Mouse (Mus musculus): ENCODE results near the gene Kcnh7. TPM values are rescaled to one million over a fixed set of nuclear protein-coding genes. Genes with fewer than 3 reads are reported as not detected.

Kcnh7 gene
- polyA plus RNA-seq (2017; shearing (Covaris generic)), result under 1 TPM; 0.04 to 0.11 TPM

DNA sequence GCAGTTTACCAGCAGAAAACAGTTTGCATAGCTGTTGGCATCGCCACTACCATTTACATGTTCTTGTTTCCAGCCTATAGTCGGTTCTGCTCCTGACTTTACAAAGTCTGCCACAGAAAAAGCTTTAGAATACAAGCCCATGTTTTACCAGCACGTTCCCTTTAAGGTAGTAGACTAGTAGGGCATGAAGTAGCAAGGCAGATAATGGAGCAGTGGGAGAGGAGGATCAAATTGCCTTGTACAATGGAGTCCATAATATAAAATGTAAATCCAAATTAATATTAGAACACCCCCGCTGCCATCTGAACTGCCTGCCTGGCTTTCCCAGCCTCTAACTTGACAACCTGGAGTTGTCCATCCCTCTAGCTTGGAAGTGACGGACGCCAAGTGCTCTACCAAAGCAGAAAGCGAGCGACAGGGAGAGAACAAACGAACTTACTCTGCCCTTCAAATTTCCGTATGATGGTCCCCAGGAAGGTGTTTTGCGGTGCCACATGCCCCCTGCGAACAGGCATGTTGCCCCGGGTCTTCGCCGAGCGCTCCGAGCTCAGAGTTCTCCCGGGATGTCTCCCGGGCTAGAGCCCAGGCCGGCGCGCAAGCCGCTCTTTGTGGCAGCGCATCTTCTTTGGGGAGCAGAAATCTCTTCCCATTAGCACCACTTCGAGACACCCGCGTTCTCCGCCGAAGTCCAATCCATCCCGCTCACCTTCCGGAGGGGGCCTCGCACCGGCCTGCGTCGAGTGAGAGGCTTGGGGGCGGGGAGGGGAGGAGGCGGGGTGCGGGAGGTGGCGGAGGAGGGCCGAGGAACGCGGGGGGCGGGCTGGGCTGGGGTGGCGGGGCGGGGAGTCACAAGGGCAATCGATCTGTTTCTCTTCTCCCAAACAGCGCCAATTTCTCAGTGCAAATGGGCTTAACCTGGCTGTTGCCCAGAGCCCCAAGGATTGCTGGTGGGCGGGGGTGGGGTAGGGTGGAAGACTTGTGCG lies at the start of gene Kcnh7:
Gene Kcnh7, minus strand, starts transcription at position 725 of the 983 bp plus-strand sequence.
- no peak for ATAC-seq

DNA sequence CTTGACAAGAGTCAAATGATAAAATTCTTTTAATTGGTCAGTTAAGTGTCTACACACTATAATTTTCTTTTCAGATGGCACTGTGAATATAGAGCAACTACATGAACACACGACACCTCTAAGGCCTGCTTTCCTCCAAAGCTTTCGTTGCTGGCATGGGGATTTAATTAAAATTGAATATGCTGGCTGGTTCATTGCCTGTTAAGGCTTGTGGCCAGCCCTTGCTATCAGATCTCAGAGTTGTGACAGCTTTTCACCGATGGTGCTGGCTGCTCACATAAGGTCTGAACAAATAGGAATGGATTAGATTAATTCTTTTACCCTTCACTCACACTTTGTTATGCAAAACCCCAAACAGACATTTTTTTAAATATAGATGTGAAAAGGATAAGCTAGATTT lies 23.3 kb upstream of the Kcnh7 start:
- no peak for ATAC-seq

DNA sequence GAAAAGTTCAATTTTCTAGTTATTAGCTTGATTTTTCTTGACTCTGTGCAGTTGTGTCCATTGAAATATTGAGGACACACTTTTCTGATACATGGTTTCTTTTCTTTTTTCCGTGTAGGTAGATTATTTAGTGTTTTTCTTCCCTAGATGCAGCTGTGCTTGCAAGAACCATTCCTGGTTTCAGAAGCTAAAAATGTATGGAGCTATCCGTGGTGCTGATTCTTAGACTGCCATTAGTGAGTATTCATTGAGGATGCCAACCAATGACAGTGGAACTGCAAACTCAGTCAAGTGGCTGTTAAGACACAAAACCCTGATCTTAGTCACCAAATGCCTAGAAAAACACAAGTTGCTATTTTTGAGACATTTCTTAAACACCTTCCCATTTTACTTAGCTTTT lies 1.9 kb upstream of the Kcnh7 start:
- ATAC-seq, result no peak

DNA sequence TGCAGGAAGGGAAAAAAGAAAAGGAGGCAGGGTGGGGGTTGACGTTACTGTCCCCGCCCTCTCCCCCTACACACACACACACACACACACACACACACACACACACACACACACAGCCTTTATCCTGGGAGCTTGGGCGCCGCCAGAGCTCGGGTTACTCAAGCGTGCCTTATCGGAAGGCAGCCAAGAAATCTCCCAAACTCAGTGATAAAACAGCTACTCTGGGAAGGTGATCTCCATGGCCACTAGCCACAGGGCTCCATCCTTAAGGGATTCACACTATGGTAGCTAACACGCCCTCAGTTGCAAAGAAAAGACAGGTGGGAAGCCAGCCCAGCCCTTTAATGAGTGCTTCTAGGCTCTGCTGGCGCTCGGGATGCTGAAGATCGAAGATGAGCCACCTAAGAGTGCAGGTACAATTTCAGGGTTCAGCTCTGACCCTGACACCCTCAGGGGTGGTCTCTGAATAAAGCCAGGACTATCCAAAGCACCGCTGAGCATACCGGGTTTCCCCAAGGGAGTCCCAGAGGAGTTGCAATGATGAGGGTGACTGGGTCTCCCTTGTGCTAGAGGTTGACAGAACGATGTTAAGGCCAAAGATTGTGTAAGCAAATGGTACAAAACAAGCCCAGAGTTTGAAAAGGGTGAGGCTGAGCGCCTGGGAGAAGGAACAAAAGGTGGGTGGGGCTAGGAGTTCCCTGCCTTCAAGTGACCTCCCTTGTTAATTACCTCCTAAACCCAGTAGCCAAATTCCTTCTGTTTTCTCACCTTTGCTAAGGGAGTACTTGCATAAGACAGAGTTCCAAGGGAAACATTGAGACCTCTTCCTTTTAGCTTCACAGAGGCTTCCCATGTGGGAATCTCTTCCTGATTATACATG lies 704 bp upstream of the Kcnh7 start:
- ATAC-seq, result no peak

DNA sequence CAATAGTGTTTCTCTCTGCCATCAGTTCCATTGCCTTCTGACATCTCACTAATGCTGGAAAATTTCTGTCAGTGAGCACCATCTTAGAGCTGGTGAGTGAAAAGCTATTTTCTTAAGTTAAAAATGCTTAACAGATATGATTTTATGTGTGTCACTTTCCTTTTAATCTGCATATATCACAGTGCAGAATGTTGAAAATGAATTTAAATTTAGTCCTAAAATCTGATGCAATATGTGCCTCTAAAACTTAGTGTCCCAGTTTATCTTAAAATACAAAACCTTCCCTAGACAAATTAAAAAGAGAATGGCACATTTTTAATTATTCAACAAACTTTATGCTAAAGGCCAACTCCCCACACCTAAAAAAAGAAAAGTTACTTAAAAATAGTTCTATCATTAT lies 30.4 kb downstream of the Kcnh7 start:
- ATAC-seq, result no peak

DNA sequence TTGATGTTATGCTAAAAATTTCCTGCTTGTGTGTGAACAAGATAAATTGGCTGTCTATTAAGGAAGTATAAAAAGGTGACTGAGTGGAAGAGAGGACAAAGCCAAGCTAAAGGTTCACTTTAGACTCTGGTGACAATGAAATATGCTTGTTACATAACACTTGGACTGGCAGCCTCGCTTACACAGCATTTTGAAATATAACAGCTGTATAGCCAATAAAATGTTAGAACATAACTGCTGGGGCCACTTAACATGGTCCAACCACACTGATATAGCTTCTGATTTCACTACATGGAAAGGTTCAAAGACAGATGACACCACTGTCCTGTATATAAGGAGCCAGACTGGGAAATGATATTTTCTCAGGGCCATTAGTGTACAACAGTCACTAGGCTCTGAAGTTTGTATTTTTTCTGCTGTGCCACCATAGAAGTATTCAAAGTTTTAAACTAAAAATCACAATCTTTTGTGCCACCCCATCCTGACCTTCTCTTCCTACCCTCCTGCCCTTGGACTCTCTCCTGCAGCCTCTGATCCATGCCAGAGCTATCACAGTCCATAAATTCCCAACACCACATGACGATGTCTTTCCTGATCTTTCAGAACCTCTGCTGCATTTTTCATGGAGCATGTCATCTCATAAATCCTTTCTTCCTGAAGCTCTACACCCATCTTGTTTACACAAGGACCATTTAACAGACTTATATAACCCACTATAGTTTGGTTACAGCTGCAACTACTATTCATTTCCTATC lies 56.1 kb downstream of the Kcnh7 start:
- no peak for ATAC-seq

DNA sequence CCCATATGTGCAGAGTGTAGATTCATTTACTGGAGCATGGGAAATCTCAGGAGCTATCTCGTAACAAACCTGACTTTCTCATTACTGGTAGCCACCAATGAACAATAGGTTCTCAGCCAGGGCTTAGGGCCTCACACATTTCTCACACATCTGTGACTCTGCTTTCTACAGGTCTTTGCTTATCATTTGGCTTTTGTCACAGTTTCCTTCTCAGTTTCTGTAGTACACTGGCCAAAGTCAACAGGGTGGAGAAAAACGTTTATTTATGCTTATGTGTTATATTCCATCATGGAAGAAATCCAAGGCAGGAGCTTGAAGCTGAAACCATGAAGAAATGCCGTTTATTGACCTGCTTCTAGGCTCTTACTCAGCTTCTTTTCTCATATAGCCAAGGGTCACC lies 63.8 kb downstream of the Kcnh7 start:
- no peak for ATAC-seq

DNA sequence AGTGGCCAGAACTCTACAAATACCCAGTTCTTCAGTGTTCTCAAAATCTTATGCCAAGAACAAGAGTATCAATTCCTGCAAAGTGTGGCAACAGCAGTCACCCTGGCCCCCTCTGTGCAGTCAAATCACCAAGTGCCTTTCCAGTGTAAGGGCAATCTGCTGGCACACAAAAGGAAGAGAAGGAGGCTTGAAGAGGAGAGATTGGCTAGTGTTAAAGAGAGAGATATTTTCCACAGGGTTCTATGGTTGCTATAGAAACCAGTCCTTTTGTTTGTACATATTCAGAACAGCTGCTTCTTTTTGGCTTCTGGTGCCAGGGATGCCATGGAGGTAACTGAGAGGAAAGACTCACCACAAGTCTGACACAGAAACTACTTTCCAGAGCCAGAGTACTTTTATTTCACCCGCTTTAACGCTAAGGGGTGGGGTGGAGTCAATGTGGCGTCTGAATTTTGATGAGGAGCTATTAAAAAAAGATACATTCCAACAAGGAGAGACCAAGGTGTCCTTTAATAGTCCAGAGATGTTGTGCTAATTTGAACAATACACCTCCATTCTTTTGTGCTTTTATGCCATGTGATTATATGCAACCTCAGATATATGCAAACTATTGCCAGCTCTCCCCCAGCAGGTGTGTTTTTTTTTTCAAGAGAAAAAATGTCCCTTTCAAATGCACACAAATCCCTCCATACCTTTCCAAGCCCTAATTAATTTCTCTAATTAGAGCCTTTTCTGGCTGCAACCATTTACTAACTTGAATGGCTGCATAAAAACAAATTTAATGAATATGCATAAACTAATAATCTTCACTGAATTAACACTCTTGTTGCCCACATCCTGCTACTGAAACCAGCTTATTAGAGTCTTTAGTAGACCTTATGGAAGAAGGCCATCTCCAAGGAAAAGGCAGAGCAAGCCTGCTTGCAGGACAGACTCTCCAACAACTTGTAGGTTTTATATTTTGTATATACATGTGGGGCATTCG lies 66.6 kb downstream of the Kcnh7 start:
- ATAC-seq, result no peak

DNA sequence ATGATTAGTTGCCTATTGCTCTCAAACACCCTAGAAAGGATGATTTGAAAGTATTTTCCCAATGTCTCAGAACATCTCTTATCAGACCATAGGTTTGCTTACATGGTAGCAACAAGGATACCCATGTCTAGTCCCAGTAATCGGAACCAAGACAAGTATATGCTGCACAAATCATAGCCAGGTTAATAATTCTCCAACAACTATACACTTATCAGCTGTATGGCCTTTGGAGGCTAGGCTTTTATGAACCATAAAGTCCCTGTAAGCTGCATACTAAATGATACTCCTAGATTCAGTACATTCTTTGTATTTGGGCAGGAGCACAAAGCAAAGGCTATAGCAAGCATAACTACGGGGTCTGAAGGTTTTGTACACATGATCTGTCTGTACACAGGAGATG lies 78.1 kb downstream of the Kcnh7 start:
- ATAC-seq, result no peak

DNA sequence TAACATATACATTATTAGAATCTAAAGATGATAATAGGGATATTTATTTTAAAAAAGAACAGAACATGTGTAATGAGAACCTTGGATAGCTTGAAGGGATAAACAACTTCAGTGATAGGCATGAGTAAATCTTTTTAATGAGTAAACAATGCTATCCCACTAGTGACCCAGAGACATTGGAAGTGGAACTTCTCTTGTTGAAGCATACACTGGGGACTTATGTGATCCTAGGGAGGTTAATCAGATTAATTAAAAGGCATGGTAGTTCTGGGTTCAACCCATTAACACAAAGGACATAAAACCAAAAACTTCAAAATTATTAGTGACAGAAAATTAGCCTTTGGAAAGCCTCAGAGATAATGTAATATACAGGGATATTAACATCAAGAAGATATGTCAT lies 84.4 kb downstream of the Kcnh7 start:
- ATAC-seq, result no peak

DNA sequence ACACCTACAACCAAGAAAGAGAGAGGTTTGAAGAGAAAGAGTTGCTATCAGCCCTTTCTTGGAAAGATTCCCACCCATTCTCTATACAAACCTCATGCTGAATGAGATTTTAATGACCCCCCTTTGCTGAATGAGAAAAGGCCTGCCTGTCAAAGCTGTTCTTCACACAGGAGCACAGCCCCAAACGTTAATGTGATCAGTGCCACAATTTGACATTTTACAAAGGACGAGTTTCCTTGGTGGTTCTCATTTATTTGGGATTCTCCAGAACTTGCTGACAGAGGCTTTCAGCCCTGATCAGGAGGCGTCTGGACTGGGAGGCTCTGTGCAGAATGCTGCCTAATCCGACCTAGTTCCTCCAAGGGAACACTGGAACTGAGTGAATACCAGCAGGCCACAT lies 92.3 kb downstream of the Kcnh7 start:
- no peak for ATAC-seq

DNA sequence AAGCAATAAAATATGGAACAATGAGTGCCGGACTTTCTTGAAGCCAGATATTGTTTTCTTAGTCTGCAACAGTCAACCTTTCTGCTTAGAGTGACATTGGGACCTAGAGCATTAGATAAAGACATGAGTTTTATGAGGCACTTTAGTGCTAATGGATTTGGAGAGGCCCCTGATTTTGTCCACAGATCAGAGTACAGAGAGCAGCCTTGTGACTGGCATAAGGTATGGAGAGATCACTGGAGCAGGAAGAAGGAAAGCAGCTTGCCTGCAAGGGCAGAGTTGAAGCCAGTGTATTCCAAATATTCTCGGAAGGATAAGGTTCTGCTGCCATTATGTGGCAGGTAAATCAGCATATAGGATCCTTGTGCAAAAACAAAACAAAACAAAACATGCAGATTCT lies 93.6 kb downstream of the Kcnh7 start:
- no peak for ATAC-seq

DNA sequence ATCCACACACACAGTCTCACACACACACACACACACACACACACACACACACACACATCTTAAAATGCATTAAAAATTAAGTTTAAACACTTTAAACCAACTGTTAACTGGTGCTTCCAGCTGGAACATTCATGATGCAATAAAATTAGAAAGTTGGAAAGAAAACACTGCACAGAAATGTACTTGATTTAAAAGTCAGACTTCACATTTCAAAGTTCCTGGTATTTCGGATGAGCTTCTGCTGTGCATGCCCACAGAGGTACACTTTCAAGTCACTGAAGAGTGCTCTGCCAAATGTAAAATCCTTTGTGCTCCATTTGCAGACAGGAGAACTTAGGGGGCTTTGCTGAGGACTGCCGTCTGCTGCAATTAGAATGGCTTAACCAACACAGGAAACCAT lies 125.7 kb downstream of the Kcnh7 start:
- no peak for ATAC-seq

DNA sequence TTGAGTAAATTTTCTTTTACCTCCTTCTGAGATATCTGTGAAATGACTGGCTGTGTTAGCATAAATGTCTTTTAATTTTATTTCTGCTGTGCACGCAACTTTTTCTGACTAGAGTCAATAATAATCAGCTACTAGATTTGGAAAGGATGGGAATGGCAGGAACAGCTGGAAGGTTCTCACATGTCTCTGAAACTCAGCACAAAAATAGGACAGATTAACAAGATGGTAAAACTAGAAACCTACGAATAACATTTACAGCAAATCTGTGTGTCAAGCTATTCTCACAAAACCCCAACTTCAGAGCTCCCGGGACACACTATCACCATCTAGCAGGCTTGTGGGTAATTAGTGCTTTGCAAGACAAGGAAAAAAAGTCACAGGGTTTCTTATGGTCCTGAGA lies 134.2 kb downstream of the Kcnh7 start:
- ATAC-seq, result no peak

DNA sequence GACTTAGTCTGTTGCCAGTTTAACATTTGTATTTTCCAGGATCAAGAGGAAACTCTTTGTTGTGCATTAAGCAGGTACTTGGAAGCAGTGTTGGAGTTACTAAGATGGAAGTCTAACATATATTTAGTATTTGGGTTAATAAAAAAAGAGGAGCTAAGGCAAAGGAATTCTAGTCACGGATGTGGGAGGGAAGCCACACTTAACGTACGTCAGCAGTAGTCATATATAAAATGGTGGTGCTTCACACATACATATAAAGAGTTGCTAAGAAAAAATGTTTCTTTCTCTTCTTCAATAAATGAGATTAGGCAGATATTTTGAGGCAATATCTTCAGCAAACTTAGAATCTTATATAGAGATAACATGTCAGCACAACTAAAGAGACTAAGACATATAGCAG lies 144.4 kb downstream of the Kcnh7 start:
- ATAC-seq, result no peak

DNA sequence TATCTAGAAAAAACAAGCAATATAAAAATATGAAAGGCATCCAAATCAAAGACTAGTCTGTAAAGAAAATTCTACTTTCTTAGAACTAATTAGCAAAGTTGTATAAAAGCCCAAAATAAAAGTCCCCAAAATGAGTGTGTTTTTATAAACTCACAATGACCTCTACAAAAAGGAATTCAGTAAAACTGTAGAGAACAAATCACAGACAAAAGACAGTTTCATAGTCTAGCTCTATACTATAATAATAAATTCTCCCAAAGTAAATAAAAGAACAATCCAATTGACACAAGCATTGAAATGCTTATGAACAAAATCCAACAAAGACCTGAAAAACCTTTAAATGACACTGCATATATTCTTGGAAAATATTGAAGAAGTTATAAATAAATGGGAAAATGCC lies 169.2 kb downstream of the Kcnh7 start:
- ATAC-seq, result no peak

DNA sequence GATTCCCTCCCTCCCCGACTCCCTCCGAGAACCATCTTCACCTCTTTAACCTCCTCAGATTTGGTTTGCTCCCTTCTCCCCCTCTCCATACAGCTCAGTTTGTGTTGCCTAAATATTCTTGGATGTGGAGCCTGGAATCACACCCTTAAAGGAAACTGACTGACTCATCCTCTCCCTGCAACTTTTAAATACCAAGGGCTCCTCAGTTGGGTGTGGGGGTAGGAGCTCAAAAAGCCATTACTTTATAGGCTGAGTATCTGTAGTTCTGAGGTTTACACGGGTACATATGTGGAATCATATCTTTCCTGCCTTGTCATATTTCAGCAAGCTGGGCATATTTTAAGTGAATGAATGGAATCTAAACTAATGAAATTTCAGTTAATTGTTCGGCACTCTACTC lies 174.9 kb downstream of the Kcnh7 start:
- no peak for ATAC-seq

DNA sequence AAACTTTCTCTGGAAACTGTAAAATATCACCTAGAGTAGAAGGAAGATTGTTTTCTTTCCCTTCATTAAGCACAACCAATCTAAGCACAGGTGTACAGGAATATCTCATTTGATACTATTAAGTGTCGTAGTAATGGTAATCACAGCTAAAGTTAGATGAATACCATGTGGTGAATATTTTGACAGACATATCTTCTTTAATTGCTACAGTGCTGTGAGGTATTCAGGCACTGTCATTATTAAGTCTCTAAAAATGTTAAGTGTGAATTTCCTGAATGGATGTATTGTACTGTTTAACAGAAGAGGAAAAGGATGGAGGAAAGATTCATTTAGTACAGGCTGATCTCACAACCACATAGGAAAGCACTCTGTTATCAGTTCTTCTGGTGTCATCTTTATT lies 181.3 kb downstream of the Kcnh7 start:
- no peak for ATAC-seq

DNA sequence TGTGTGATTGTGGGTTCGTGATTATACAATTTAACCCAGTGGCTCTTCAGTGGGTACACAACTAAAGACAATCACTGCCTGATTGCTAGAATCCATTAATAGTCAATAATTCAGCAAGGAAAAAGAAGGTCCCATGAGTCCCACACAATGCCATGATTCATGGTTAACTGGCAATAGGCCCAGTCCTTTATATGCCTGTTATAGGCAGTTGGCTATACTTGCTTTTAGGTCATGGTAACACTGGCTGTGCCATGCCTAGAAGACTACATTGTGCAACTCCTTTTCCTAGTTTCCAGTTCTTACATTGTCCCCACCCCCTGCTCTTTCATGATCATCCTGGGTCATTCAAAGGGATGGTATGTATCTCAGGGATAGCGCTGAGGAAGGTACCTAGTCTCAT lies 186.4 kb downstream of the Kcnh7 start:
- ATAC-seq, result no peak

DNA sequence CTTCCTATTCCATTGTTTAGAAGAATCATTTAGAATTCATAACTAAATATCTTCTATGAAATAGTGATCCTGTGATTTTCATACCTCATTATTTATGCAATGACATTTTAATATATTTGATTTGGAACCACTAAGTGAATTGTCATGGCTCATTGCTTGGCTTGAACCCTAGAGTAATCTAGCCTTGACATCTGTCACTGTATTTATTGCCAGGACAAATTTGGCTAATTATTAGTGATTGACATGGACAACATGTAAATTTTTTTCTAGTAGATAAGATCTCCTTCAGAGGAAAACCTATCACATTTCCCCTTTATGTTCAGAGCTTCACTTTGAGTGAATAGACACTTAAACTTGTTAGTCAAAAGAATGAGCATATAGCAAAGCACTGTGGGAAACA lies 195.5 kb downstream of the Kcnh7 start:
- ATAC-seq, result no peak

DNA sequence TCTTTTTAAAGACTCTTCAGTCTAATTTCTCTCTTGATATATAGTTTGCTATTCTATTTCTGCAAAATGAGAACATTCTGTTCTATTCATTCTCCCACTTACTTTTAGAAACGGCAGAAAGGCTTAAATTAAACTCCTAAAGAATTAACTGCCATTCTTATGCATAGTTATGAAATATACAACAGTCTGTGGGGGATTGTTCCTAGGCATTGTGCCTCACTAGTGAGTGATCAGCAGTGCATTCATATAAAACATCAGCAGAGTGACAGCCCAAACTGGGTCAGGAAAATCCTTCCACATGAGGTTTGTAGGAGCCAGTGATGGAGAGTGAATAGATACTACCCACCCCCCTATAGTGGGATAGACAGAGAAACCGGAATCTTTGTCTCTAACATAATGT lies 200.2 kb downstream of the Kcnh7 start:
- no peak for ATAC-seq

Measured in activated CD4-positive, CD25-positive, alpha-beta regulatory T cell, adult 4 months (primary cell).